Mouse (Mus musculus) G1E-ER4 (cell line): ENCODE measurements around the gene Rhoh. TPM values are rescaled to one million over a fixed set of nuclear protein-coding genes. Genes with fewer than 3 reads are reported as not detected.

Experiments
- GATA1 ChIP-seq: IDR thresholded peaks from one replicate; pipeline ENCODE4 v1.8.0; 2012; ENCODE audit warnings: low read length, inconsistent platforms
- polyA plus RNA-seq: library from polyadenylated mRNA; stranded (reverse); fragments of >175 nt; gene quantifications from 2 replicates; pipeline ENCODE4 v1.2.3, GENCODE M21; 2012

Gene Rhoh
- not detected in 2 replicates for polyA plus RNA-seq

GRCm38 (mm10) chr5:65861154-65861944 lies at the start of gene Rhoh:
TSS of gene Rhoh (plus strand) at chr5:65861213.
- TF ChIP-seq GATA1, result no peak

GRCm38 (mm10) chr5:65823601-65824133 lies 37.3 kb upstream of the Rhoh start:
- TF ChIP-seq GATA1, result no peak

- no peak for TF ChIP-seq GATA1
Observed at GRCm38 (mm10) chr5:65826476-65826875, 34.5 kb upstream of the Rhoh start.

- TF ChIP-seq GATA1, result no peak
Observed at GRCm38 (mm10) chr5:65827102-65827501, 33.9 kb upstream of the Rhoh start.

- TF ChIP-seq GATA1, result no peak
Observed at GRCm38 (mm10) chr5:65828261-65828660, 32.8 kb upstream of the Rhoh start.

- TF ChIP-seq GATA1, result no peak
Observed at GRCm38 (mm10) chr5:65829059-65829458, 32.0 kb upstream of the Rhoh start.

GRCm38 (mm10) chr5:65831917-65832618 lies 28.9 kb upstream of the Rhoh start:
- TF ChIP-seq GATA1, result no peak

GRCm38 (mm10) chr5:65833092-65833491 lies 27.9 kb upstream of the Rhoh start:
- TF ChIP-seq GATA1, result no peak

GRCm38 (mm10) chr5:65833766-65834498 lies 27.1 kb upstream of the Rhoh start:
- TF ChIP-seq GATA1, result no peak

- no peak for TF ChIP-seq GATA1
Observed at GRCm38 (mm10) chr5:65838053-65838452, 23.0 kb upstream of the Rhoh start.

- no peak for TF ChIP-seq GATA1
Observed at GRCm38 (mm10) chr5:65842947-65843346, 18.1 kb upstream of the Rhoh start.

GRCm38 (mm10) chr5:65846534-65846933 lies 14.5 kb upstream of the Rhoh start:
- TF ChIP-seq GATA1, result no peak

- no peak for TF ChIP-seq GATA1
Observed at GRCm38 (mm10) chr5:65846958-65847357, 14.1 kb upstream of the Rhoh start.

GRCm38 (mm10) chr5:65847656-65848055 lies 13.4 kb upstream of the Rhoh start:
- TF ChIP-seq GATA1, result no peak

GRCm38 (mm10) chr5:65850765-65851164 lies 10.2 kb upstream of the Rhoh start:
- no peak for TF ChIP-seq GATA1

- no peak for TF ChIP-seq GATA1
Observed at GRCm38 (mm10) chr5:65854786-65855191, 6.2 kb upstream of the Rhoh start.
